Mouse (Mus musculus): Measurements from ENCODE around the gene Lgr6.

GRCm38 (mm10) chr1:135083465-135083864, 21.6 kb downstream of the Lgr6 start:
- no peak for TF ChIP-seq POLR2A (IDR thresholded peaks at IDR 0.05; ENCODE audit: insufficient read depth, low read length)
- no peak for TF ChIP-seq CTCF (IDR thresholded peaks at IDR 0.05; ENCODE audit: low read depth, low read length)

All from ES-Bruce4 (cell line).